Mouse (Mus musculus) C2C12 (cell line): ENCODE data around the gene Dtd1.

Experiments used
- CEBPB ChIP-seq: IDR thresholded peaks from one replicate; pipeline ENCODE4 v1.6.1; 2011; ENCODE audit warnings: low read depth, mild to moderate bottlenecking, control low read depth, moderate library complexity
- CTCF ChIP-seq: IDR thresholded peaks from one replicate; pipeline ENCODE4 v1.5.1; 2011; ENCODE audit not compliant: control insufficient read depth, insufficient read depth, insufficient read length
- FOSL1 ChIP-seq: IDR thresholded peaks from one replicate; pipeline ENCODE4 v1.8.0; 2011; ENCODE audit warnings: mild to moderate bottlenecking, low read length; ENCODE audit not compliant: poor library complexity, insufficient read depth, severe bottlenecking
- MAX ChIP-seq: IDR thresholded peaks from one replicate; pipeline ENCODE4 v1.6.1; 2011; ENCODE audit warnings: mild to moderate bottlenecking, control low read depth
- MYOD1 ChIP-seq: IDR thresholded peaks from one replicate; pipeline ENCODE4 v1.6.1; 2011; ENCODE audit warnings: low read depth; ENCODE audit not compliant: control insufficient read depth, insufficient read length
- USF1 ChIP-seq: IDR thresholded peaks from one replicate; pipeline ENCODE4 v1.6.1; 2011; ENCODE audit warnings: low read depth, mild to moderate bottlenecking, control low read depth, moderate library complexity

DNA sequence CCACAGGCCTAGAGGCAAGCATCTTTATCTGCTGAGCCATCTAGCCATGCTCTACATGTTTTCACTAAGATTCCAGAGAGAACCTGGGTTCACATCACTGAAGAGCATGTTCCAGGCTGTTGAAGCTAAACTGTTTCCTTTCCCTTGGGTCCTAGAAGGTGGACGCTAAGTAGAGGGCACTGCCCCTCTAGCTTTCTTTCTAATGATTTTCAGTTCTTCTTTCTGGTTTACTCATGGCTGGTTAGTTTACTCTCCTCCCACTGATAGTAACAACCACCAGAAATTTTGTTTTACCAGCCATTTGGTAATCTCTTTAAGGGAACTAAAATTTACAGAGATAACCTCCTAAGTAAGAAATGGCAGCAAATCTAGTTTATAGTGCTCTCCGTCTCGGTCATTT is 45.8 kb upstream of the Dtd1 start:
- TF ChIP-seq CTCF: no peak
- no peak for TF ChIP-seq MYOD1
- no peak for TF ChIP-seq USF1
- no peak for TF ChIP-seq FOSL1
- TF ChIP-seq CEBPB: no peak
- TF ChIP-seq MAX: no peak
